Mouse (Mus musculus) bone marrow, adult 2 months (tissue): Measurements from ENCODE around the gene Hoxb7.

Source experiments
- CTCF ChIP-seq: fragments of 200-500 bp; IDR thresholded peaks from 2 replicates; pipeline ENCODE4 v1.5.1; 2011; ENCODE audit warnings: low read length, control low read depth; ENCODE audit not compliant: control insufficient read depth, insufficient read depth
- POLR2A ChIP-seq: fragments of 200-500 bp; IDR thresholded peaks from 2 replicates; pipeline ENCODE4 v1.6.1; 2011; ENCODE audit warnings: low read depth, mild to moderate bottlenecking, control low read depth, low read length, borderline replicate concordance; ENCODE audit not compliant: control insufficient read depth

DNA sequence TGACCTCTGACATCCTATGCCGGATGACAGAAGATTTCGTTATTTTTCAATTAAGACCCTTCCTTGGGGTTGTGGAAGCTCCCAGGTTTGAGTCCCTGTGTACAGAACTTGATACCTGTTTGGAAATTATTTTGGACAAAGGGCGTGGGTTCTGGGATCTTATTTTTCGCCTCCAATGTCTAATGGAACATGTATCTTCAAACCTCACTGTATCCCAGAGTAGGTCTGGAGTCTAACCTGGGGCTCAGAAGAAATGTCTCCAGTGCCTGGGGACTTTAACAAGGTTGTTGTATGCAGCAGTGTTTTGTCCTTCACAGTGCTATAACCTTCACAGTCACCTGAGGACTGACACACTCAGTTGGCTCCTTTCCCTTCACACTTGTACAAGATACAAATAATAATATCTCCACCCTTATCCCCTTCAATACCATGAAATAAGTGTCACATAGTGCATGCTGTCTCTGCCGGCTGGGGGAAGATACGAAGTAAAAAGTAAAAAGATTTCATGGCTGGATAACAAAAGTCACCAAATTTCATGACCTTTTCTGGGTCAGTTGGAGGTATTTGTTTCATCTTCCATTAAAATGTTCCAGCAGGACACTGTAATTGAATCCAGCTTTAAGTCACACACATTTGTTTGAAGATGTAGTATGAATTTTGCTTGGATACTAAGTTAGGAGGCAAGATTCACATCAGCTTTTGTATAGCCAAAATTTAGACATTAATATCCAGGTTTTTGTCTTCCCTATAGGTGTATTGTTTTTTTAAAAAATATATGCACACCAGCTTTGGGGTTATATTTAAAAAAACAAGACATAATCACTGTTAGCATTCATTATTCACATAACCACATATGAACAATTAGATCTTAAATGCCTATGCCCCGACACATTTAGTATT lies 19.2 kb upstream of the Hoxb7 start:
- TF ChIP-seq CTCF (no peak), POLR2A (no peak)
